Mouse (Mus musculus) thymus, postnatal 4 days (tissue): ENCODE measurements around the gene Tktl1.
"Not testable (repeated sequence)": the region's sequence is repeated elsewhere in the genome, so short reads cannot be mapped to it uniquely, and the experiment has no call there.

Source experiments
- DNase-seq: peaks from one replicate; pipeline ENCODE4 v3.0.0; 2021

Gene Tktl1

GRCm38 (mm10) chrX:74176959-74177358, at the start of gene Tktl1:
TSS of gene Tktl1 (plus strand) at chrX:74177259.
- no peak for DNase-seq

- DNase-seq, result not testable (repeated sequence)
These were observed 41.8 kb upstream of the Tktl1 start, which contains the start of gene Mecp2 for GRCm38 (mm10) chrX:74135263-74135662. TSS of gene Mecp2 (minus strand) at chrX:74135363.

- DNase-seq, result no peak
These were observed 9.3 kb upstream of the Tktl1 start, which contains the start of gene Tex28 for GRCm38 (mm10) chrX:74167738-74168137. TSS of gene Tex28 (minus strand) at chrX:74167838.

- no peak for DNase-seq
These were observed 26.5 kb downstream of the Tktl1 start for GRCm38 (mm10) chrX:74203556-74203955.

- no peak for DNase-seq
These were observed 41.4 kb downstream of the Tktl1 start for GRCm38 (mm10) chrX:74218496-74218895.

GRCm38 (mm10) chrX:74219449-74219848, 42.4 kb downstream of the Tktl1 start:
- no peak for DNase-seq

GRCm38 (mm10) chrX:74220099-74220498, 43.0 kb downstream of the Tktl1 start:
- not testable (repeated sequence) for DNase-seq

- no peak for DNase-seq
These were observed 53.0 kb downstream of the Tktl1 start for GRCm38 (mm10) chrX:74230038-74230437.

- DNase-seq, result no peak
These were observed 56.1 kb downstream of the Tktl1 start for GRCm38 (mm10) chrX:74233196-74233595.

- no peak for DNase-seq
These were observed 63.3 kb downstream of the Tktl1 start for GRCm38 (mm10) chrX:74240332-74240731.

- DNase-seq, result no peak
These were observed 66.3 kb downstream of the Tktl1 start for GRCm38 (mm10) chrX:74243396-74243795.

- DNase-seq, result peak; percentile 74
These were observed 66.7 kb downstream of the Tktl1 start for GRCm38 (mm10) chrX:74243807-74244206.

GRCm38 (mm10) chrX:74244614-74245083, 67.6 kb downstream of the Tktl1 start:
- peak; percentile 59 for DNase-seq

- no peak for DNase-seq
These were observed 68.0 kb downstream of the Tktl1 start for GRCm38 (mm10) chrX:74245107-74245506.

GRCm38 (mm10) chrX:74245687-74246086, 68.6 kb downstream of the Tktl1 start:
- peak; percentile 81 for DNase-seq

GRCm38 (mm10) chrX:74246213-74246681, 69.2 kb downstream of the Tktl1 start:
- DNase-seq, result peak; percentile 89

GRCm38 (mm10) chrX:74246693-74247092, 69.6 kb downstream of the Tktl1 start:
- no peak for DNase-seq

GRCm38 (mm10) chrX:74248651-74249050, 71.6 kb downstream of the Tktl1 start:
- DNase-seq, result peak; percentile 76

- DNase-seq, result peak; percentile 75
These were observed 72.6 kb downstream of the Tktl1 start, which contains the start of gene Flna for GRCm38 (mm10) chrX:74249615-74250014. TSS of gene Flna (minus strand) at chrX:74249820.

GRCm38 (mm10) chrX:74254153-74254887, 77.3 kb downstream of the Tktl1 start, which contains the start of gene Emd:
TSS of gene Emd (plus strand) at chrX:74254687.
- DNase-seq, result peak; percentile 81

- DNase-seq, result no peak
These were observed 78.0 kb downstream of the Tktl1 start for GRCm38 (mm10) chrX:74254888-74255565.

- no peak for DNase-seq
These were observed 80.7 kb downstream of the Tktl1 start for GRCm38 (mm10) chrX:74257746-74258145.
